Mouse (Mus musculus) bone marrow macrophage, adult 2 months (primary cell): ENCODE results near the gene Fbxw27. TPM values are rescaled to one million over a fixed set of nuclear protein-coding genes. Genes with fewer than 3 reads are reported as not detected.
"Not testable (repeated sequence)": the region's sequence is repeated elsewhere in the genome, so short reads cannot be mapped to it uniquely, and the experiment has no call there.

Experiments used
- H3K27ac ChIP-seq: 2 replicates; pipeline ENCODE4 v1.5.1; 2012; ENCODE audit warnings: low read depth, low read length; ENCODE audit not compliant: insufficient read depth
- H3K4me1 ChIP-seq: 2 replicates; pipeline ENCODE4 v1.6.1; 2012; ENCODE audit warnings: low read length; ENCODE audit not compliant: control insufficient read depth, insufficient read depth
- H3K4me3 ChIP-seq: 2 replicates; pipeline ENCODE4 v1.5.1; 2012; ENCODE audit warnings: mild to moderate bottlenecking, low read length, moderate library complexity; ENCODE audit not compliant: insufficient read depth
- CTCF ChIP-seq: IDR thresholded peaks from 2 replicates; pipeline ENCODE4 v1.5.1; 2012; ENCODE audit warnings: low read depth, mild to moderate bottlenecking, low read length, moderate library complexity
- POLR2A ChIP-seq: IDR thresholded peaks from 2 replicates; pipeline ENCODE4 v1.6.1; 2012; ENCODE audit warnings: mild to moderate bottlenecking, low read depth, low read length, borderline replicate concordance
- polyA plus RNA-seq: library from polyadenylated mRNA; stranded (reverse); fragments of >200 nt; gene quantifications from 2 replicates; pipeline ENCODE4 v1.2.4, GENCODE M21; 2012; ENCODE audit not compliant: missing spikeins, insufficient read depth, insufficient read length

The Fbxw27 gene
- polyA plus RNA-seq, 1 experiment = not detected

DNA sequence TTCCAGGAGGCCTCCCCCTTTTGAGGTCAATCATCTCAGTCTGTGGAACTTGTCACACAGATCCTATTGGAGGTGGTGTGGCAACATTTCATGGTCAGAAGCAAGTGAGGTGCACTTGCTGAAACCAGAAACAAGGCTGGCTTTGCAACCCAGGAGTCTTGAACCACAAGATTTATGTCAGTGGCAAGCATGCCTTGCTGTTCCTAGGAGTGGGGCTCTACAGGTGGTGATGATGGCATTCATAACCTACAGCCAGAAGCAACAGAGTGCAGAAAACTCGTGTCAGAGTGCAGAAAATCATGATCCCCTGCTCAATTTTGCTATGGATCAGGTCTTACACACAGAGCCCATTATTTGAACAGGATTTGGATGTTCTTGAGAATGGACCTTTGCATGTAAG, 15.8 kb upstream of the Fbxw27 start:
- no peak overlapping the region for H3K4me3 ChIP-seq
- TF ChIP-seq CTCF (no peak), POLR2A (no peak)

DNA sequence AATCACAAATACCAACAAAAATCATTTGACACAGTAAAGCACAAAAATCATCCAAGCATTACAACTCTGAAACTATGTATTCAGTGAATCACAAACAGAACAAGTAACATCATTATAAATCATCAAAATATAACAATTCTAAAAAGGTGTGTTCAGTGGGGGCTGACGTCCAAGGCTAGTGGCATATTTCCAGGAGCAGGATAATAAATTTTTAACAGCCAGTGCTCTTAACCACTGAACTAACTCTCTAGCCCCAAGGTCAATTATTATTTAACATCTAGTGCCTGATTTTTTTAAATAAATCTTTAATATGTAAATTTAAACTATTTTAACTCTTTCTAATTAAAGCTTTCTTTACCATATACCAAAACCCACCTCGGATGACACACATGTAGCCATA, 15.1 kb upstream of the Fbxw27 start:
- H3K4me3 ChIP-seq, H3K27ac ChIP-seq, H3K4me1 ChIP-seq: not testable (repeated sequence)

More for the DNA sequence above, 15.8 kb upstream of the Fbxw27 start:
- Histone ChIP-seq H3K4me1 (no peaks in the 10 kb centered on the region), H3K27ac (no peak overlapping the region)

DNA sequence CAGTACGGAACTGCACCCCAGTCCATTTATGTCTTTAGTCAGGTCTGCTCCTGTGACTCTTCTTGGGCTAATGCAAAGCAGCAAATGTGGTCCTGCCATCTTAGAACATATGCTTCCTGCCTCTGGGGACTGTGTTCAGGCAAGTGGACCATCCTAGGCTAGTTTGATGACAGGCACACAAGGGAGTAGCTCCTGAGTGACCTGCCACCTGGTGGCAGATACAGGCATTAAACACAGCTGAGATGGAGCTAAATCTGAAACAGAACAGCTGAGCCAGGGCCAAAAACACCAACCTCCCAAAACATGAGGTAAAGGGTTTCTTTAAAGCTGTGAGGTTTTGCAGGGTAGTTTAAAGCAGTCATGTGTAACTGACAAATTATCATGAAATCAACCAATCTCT, 7.6 kb upstream of the Fbxw27 start:
- TF ChIP-seq CTCF (no peak), POLR2A (no peak)
- no peaks in the 10 kb centered on the region for H3K4me1 ChIP-seq
- H3K27ac ChIP-seq = no peak overlapping the region
- no peak overlapping the region for H3K4me3 ChIP-seq

DNA sequence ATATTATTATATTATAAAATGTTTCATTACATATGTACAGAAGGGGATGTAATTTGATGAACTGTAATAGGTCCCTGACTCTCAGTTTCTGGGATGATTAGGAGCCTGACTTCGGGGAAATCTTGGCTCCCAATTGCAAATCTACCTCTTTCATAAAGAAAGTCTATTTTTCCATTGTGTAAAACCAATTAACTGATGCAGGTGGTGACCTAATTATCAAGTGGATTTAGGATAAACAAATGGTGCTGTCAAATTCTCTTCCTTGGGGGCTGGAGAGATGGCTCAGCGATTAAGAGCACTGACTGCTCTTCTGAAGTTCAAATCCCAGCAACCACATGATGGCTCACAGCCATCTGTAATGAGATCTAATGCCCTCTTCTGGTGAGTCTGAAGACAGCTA, 5.3 kb upstream of the Fbxw27 start:
- Histone ChIP-seq H3K4me1 (no peaks in the 10 kb centered on the region), H3K4me3 (no peak overlapping the region), H3K27ac (no peak overlapping the region)
- TF ChIP-seq POLR2A (no peak), CTCF (no peak)

DNA sequence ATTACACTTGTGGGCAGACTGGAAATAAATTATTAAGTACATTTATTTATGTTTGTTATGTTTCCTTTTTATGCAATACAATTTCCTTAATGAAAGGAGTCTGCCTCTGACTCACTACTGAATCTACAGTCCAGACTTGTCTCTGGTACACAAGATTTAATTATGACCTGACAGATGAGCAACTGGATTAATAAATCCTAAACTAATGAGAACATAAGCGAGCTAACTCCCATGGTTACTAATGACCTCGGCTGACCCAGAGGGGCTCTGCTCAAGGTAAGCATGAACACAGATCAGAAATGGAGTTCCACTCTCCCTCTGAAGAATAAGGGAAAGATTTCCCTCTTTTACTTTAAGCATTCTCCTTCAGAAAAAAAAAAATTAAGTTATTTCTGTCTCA, 4.8 kb upstream of the Fbxw27 start:
- H3K4me3 ChIP-seq = no peak overlapping the region
- H3K4me1 ChIP-seq = no peaks in the 10 kb centered on the region
- H3K27ac ChIP-seq = no peak overlapping the region
- no peak for TF ChIP-seq CTCF
- no peak for TF ChIP-seq POLR2A

DNA sequence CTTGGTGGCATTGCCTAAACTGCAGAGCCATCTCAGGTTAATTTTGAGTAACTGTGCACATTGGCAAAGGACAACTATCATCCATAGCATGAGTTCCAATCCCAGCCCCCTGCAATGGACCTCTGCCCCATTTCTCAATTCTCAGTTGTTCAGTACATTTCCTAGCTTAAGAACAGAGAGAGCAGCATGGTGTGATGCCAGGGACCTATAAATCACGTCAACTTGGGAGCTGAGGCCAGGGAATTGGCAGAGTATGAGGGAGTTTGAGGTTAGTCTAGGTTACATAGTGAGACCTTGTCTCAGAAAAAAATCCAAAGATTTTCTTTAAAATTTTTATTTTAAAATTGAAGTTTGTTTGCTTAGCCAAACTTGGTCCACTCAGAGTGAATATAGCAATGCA, 23.6 kb downstream of the Fbxw27 start:
- H3K4me1 ChIP-seq, H3K4me3 ChIP-seq, H3K27ac ChIP-seq: not testable (repeated sequence)

DNA sequence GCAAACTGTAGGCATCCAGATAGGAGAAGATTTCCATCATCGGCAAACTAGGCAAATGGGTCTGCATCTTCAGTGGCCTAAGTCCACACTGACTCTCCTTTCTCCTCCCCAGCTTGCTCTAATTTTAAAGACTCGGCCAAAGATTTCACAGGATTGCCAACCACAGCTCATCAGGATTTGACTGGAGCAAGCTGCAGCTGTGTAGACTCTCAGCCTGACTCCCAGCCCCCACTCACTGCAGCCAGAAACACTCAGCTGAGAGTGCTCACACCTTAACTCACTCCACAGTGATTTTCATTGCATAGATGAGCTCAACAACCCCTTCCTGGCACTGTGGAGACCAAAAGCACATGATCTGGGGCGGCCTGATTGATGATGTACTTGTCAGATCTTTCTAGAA, 44.5 kb downstream of the Fbxw27 start, which contains the start of gene Fbxw26:
Gene Fbxw26, minus strand, starts transcription at position 101 of the 400 bp plus-strand sequence.
- not testable (repeated sequence) for H3K27ac ChIP-seq, H3K4me1 ChIP-seq, H3K4me3 ChIP-seq

Other genes starting within 250 kb of the Fbxw27 start
- not detected in 2 replicates for gene Fbxw15, start 222.4 kb downstream of the Fbxw27 start, polyA plus RNA-seq
- gene Fbxw24, start 164.6 kb downstream of the Fbxw27 start, polyA plus RNA-seq = not detected in 2 replicates
- gene Fbxw25, start 126.0 kb downstream of the Fbxw27 start, polyA plus RNA-seq = not detected in 2 replicates
- gene Fbxw18, start 88.0 kb downstream of the Fbxw27 start, polyA plus RNA-seq = not detected in 2 replicates
- gene Fbxw26, start 44.6 kb downstream of the Fbxw27 start, polyA plus RNA-seq = not detected in 2 replicates
- gene Spink8, start 21.6 kb upstream of the Fbxw27 start, polyA plus RNA-seq = not detected in 2 replicates
- gene Nme6, start 42.1 kb upstream of the Fbxw27 start, polyA plus RNA-seq = 13.9 and 17.6 TPM in 2 replicates
- gene Camp, start 58.9 kb upstream of the Fbxw27 start, polyA plus RNA-seq = not detected in 2 replicates
- 8.0 and 8.9 TPM in 2 replicates for gene Cdc25a, start 84.9 kb upstream of the Fbxw27 start, polyA plus RNA-seq
- gene Map4, start 140.8 kb upstream of the Fbxw27 start, polyA plus RNA-seq = 60.7 and 66.0 TPM in 2 replicates